Mouse (Mus musculus) ES-Bruce4 (cell line): Measurements from ENCODE around the gene Egln3. TPM values are rescaled to one million over a fixed set of nuclear protein-coding genes. Genes with fewer than 3 reads are reported as not detected.

Experiments used
- H3K27ac ChIP-seq: 2 replicates; pipeline ENCODE4 v1.5.1; 2012; ENCODE audit warnings: low read length, inconsistent platforms; ENCODE audit not compliant: insufficient read depth
- H3K27me3 ChIP-seq: 2 replicates; pipeline ENCODE4 v1.6.1; 2012; ENCODE audit warnings: mild to moderate bottlenecking, low read length, inconsistent platforms; ENCODE audit not compliant: control insufficient read depth, poor library complexity, insufficient read depth, severe bottlenecking
- H3K36me3 ChIP-seq: 2 replicates; pipeline ENCODE4 v1.6.1; 2012; ENCODE audit warnings: inconsistent platforms, mild to moderate bottlenecking, low read length, moderate library complexity; ENCODE audit not compliant: control insufficient read depth, poor library complexity, insufficient read depth, severe bottlenecking
- H3K4me1 ChIP-seq: one replicate; pipeline ENCODE4 v1.8.1; 2011; ENCODE audit warnings: low read length; ENCODE audit not compliant: control insufficient read depth, insufficient read depth
- H3K4me3 ChIP-seq: 2 replicates; pipeline ENCODE4 v1.5.1; 2011; ENCODE audit warnings: low read depth, mild to moderate bottlenecking, low read length
- H3K9ac ChIP-seq: 2 replicates; pipeline ENCODE4 v1.6.1; 2012; ENCODE audit warnings: low read depth, mild to moderate bottlenecking, inconsistent platforms; ENCODE audit not compliant: poor library complexity, severe bottlenecking
- H3K9me3 ChIP-seq: replicated peaks from 2 replicates; pipeline ENCODE4 v1.6.1; 2012; ENCODE audit warnings: mild to moderate bottlenecking, low read length, inconsistent platforms; ENCODE audit not compliant: control insufficient read depth, poor library complexity, insufficient read depth, severe bottlenecking
- CTCF ChIP-seq: IDR thresholded peaks from one replicate; pipeline ENCODE4 v1.8.1; 2011; ENCODE audit warnings: low read depth, low read length
- EP300 ChIP-seq: IDR thresholded peaks from 2 replicates; pipeline ENCODE4 v1.6.1; 2011; ENCODE audit warnings: low read depth, low read length; ENCODE audit not compliant: insufficient read depth
- POLR2A ChIP-seq: IDR thresholded peaks from one replicate; pipeline ENCODE4 v1.8.1; 2011; ENCODE audit warnings: low read length; ENCODE audit not compliant: insufficient read depth
- polyA plus RNA-seq: library from polyadenylated mRNA; stranded (reverse); fragments of >200 nt; gene quantifications from 2 replicates; pipeline ENCODE4 v1.2.4, GENCODE M21; 2011; ENCODE audit warnings: low read depth; ENCODE audit not compliant: missing spikeins, insufficient read depth, insufficient read length

Egln3 gene
- polyA plus RNA-seq, 1 experiment = 19.2 TPM

DNA sequence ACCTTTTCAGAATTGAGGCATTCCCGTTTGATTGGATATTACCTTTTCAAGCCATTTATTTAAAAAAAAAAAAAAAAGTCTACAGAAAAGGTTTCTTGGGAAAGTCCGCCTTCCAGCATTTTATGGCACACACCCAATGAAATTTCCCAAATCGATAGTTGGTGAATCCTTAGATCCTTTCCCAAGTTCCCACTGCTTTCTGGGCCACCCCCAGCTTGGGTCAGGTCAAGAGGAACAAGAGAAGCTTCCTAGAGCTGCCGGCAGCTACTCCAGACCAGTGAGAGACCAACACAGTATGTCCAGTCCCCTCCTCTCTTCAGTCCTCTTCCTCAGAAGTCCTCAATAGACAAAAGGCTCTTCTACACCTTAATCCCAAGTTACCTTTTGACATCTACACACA is 40.5 kb downstream of the Egln3 start:
- Histone ChIP-seq H3K9ac (peak overlapping the region; percentile 23; the same call in 1 of the 2 replicates), H3K27ac (no peak overlapping the region)
- TF ChIP-seq CTCF (no peak), EP300 (no peak), POLR2A (no peak)

GRCm38 (mm10) chr12:54162637-54163131 is 41.0 kb downstream of the Egln3 start:
- H3K27ac ChIP-seq = peak overlapping the region; percentile 40; the same call in 1 of the 2 replicates

More for the DNA sequence above, 40.5 kb downstream of the Egln3 start:
- no peaks in the 10 kb centered on the region for H3K27me3 ChIP-seq
- H3K4me1 ChIP-seq = peaks cover 9% of the 10 kb centered on the region
- H3K4me3 ChIP-seq = peak overlapping the region; percentile 60
- no peaks in the 10 kb centered on the region for H3K36me3 ChIP-seq
- H3K9me3 ChIP-seq = no peaks in the 10 kb centered on the region

GRCm38 (mm10) chr12:54161468-54162202 is 42.0 kb downstream of the Egln3 start:
- TF ChIP-seq POLR2A (no peak), EP300 (peak; percentile 91)
- Histone ChIP-seq H3K27ac (no peak overlapping the region), H3K27me3 (no peaks in the 10 kb centered on the region), H3K4me3 (peak overlapping the region; percentile 5; the same call in 1 of the 2 replicates), H3K9ac (no peak overlapping the region), H3K36me3 (no peaks in the 10 kb centered on the region), H3K9me3 (no peaks in the 10 kb centered on the region), H3K4me1 (peaks cover 9% of the 10 kb centered on the region)

More at GRCm38 (mm10) chr12:54162637-54163131, 41.0 kb downstream of the Egln3 start:
- peak overlapping the region; percentile 23; the same call in 1 of the 2 replicates for H3K9ac ChIP-seq
- no peak for TF ChIP-seq POLR2A
- peak; percentile 71; the same call in 1 of the 2 replicates for TF ChIP-seq EP300
- H3K27me3 ChIP-seq = no peaks in the 10 kb centered on the region
- H3K36me3 ChIP-seq = no peaks in the 10 kb centered on the region
- no peaks in the 10 kb centered on the region for H3K9me3 ChIP-seq
- H3K4me1 ChIP-seq = peaks cover 9% of the 10 kb centered on the region
- peak overlapping the region; percentile 60 for H3K4me3 ChIP-seq

DNA sequence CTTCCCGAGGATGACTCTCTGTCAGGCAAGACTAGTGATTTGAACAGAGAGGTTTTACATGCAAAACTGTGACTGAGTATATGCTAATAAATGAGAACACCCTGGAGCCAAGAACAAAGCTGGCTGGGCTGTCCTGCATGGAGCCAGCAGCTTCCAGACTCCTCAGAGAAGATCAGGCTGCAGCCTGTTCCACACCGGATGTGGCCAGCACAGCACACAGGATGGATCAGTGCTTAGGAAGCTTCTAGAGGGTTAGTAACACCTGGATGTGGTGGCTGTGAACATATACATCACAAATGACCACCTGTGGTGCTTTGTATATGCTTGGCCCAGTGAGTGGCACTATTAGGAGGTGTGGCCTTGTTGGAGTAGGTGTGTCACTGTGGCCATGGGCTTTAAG is 43.4 kb downstream of the Egln3 start:
- Histone ChIP-seq H3K9me3 (no peaks in the 10 kb centered on the region), H3K36me3 (no peaks in the 10 kb centered on the region), H3K9ac (no peak overlapping the region), H3K27me3 (no peaks in the 10 kb centered on the region), H3K27ac (no peak overlapping the region), H3K4me3 (no peak overlapping the region), H3K4me1 (peaks cover 9% of the 10 kb centered on the region)
- TF ChIP-seq EP300 = peak; percentile 97
- TF ChIP-seq POLR2A = no peak
- no peak for TF ChIP-seq CTCF

- TF ChIP-seq POLR2A = no peak
- no peak for TF ChIP-seq CTCF
- Histone ChIP-seq H3K9ac (no peak overlapping the region), H3K9me3 (no peaks in the 10 kb centered on the region), H3K36me3 (no peaks in the 10 kb centered on the region), H3K27ac (no peak overlapping the region), H3K4me3 (no peak overlapping the region), H3K27me3 (no peaks in the 10 kb centered on the region), H3K4me1 (peaks cover 6% of the 10 kb centered on the region)
Measured at GRCm38 (mm10) chr12:54154771-54155170, 48.9 kb downstream of the Egln3 start.

- Histone ChIP-seq H3K4me3 (no peak overlapping the region), H3K27ac (no peak overlapping the region), H3K4me1 (no peaks in the 10 kb centered on the region), H3K27me3 (no peaks in the 10 kb centered on the region), H3K36me3 (no peaks in the 10 kb centered on the region), H3K9ac (no peak overlapping the region), H3K9me3 (no peaks in the 10 kb centered on the region)
- TF ChIP-seq CTCF (no peak), EP300 (0 out of 2 replicates have a peak, but pooled peaks have one; percentile 28), POLR2A (no peak)
Measured at GRCm38 (mm10) chr12:54146943-54147556, 56.6 kb downstream of the Egln3 start.
